Mouse (Mus musculus): ENCODE measurements around the gene Hsdl1. TPM values are rescaled to one million over a fixed set of nuclear protein-coding genes. Genes with fewer than 3 reads are reported as not detected.

The Hsdl1 gene
- polyA plus RNA-seq, 1 experiment = 29.9 TPM

- Histone ChIP-seq H3K27ac (ENCODE audit: insufficient read depth, low read length) (no peak overlapping the region), H3K36me3 (ENCODE audit: control insufficient read depth, insufficient read depth, low read length) (no peaks in the 10 kb centered on the region), H3K4me3 (ENCODE audit: extremely low read depth, insufficient read depth, insufficient read length) (no peak overlapping the region), H3K4me1 (ENCODE audit: control insufficient read depth, insufficient read depth, insufficient read length) (no peaks in the 10 kb centered on the region), H3K27me3 (ENCODE audit: control insufficient read depth, insufficient read depth, low read length) (no peaks in the 10 kb centered on the region)
- DNase-seq (ENCODE audit: low read depth in 1 of 2, low spot score in 2 of 2) = no peak
- 69% methylated on average over 5 of the region's 5 CpGs for WGBS
- TF ChIP-seq POLR2A (IDR thresholded peaks at IDR 0.05; ENCODE audit: low read depth, low read length) (no peak), CTCF (IDR thresholded peaks at IDR 0.05; ENCODE audit: extremely low read depth, insufficient read depth, insufficient read length, insufficient replicate concordance) (no peak)
Observed at GRCm38 (mm10) chr8:119618887-119619286, 43.9 kb upstream of the Hsdl1 start.

GRCm38 (mm10) chr8:119617586-119617985 is 42.6 kb upstream of the Hsdl1 start:
- H3K4me3 ChIP-seq (ENCODE audit: extremely low read depth, insufficient read depth, insufficient read length) = no peak overlapping the region
- 84% methylated on average over 5 of the region's 5 CpGs for WGBS

DNA sequence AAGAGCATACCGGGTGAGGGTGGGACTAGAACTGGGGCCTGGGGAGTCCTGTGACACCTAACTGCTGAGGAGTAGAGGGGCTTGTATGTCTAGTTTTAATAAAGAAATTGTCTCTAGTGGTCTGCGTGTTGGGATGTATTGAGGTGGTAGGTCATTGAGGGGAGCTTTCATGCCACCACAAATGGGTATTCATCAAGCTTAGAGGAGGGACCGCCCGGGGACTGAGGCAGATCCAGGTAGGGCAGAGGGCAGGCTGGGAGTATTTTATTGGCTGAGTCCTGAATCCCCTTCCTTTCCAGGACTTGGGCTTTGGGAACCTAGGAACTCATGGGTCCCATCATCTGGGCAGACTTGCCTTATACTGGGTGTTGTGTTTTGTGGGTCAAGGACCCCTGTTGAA is 41.8 kb upstream of the Hsdl1 start:
- 90% methylated on average over 4 of the region's 4 CpGs for WGBS
- H3K4me1 ChIP-seq (ENCODE audit: control insufficient read depth, insufficient read depth, insufficient read length) = no peaks in the 10 kb centered on the region
- H3K27ac ChIP-seq (ENCODE audit: insufficient read depth, low read length) = no peak overlapping the region
- DNase-seq (ENCODE audit: low read depth in 1 of 2, low spot score in 2 of 2) = no peak
- no peak overlapping the region for H3K4me3 ChIP-seq (ENCODE audit: extremely low read depth, insufficient read depth, insufficient read length)
- no peaks in the 10 kb centered on the region for H3K36me3 ChIP-seq (ENCODE audit: control insufficient read depth, insufficient read depth, low read length)
- H3K27me3 ChIP-seq (ENCODE audit: control insufficient read depth, insufficient read depth, low read length) = no peaks in the 10 kb centered on the region
- TF ChIP-seq CTCF (IDR thresholded peaks at IDR 0.05; ENCODE audit: extremely low read depth, insufficient read depth, insufficient read length, insufficient replicate concordance) (no peak), POLR2A (IDR thresholded peaks at IDR 0.05; ENCODE audit: low read depth, low read length) (no peak)

More at GRCm38 (mm10) chr8:119617586-119617985, 42.6 kb upstream of the Hsdl1 start:
- no peaks in the 10 kb centered on the region for H3K4me1 ChIP-seq (ENCODE audit: control insufficient read depth, insufficient read depth, insufficient read length)
- H3K27me3 ChIP-seq (ENCODE audit: control insufficient read depth, insufficient read depth, low read length) = no peaks in the 10 kb centered on the region
- TF ChIP-seq CTCF (IDR thresholded peaks at IDR 0.05; ENCODE audit: extremely low read depth, insufficient read depth, insufficient read length, insufficient replicate concordance) = no peak
- no peak for TF ChIP-seq POLR2A (IDR thresholded peaks at IDR 0.05; ENCODE audit: low read depth, low read length)
- no peaks in the 10 kb centered on the region for H3K36me3 ChIP-seq (ENCODE audit: control insufficient read depth, insufficient read depth, low read length)
- no peak overlapping the region for H3K27ac ChIP-seq (ENCODE audit: insufficient read depth, low read length)
- no peak for DNase-seq (ENCODE audit: low read depth in 1 of 2, low spot score in 2 of 2)

DNA sequence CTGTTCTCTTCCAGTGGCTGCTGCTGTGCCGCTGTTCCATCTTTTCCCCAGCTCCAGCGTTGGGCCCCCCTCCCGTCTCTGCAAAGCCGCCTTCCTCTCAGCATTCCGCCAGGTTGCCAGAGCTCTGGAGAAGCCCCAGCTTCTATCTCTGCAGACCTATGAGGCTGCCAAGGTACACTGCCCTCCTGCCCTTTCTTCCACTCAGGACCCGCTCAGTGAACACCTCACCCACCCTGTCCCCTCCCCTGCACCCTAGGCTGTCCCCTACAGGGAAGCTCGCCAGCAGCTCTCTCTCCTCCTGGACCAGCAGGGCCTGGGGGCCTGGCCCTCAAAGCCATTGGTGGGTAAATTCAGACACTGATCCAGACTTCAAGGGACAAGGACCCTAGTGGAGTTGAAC is 41.4 kb upstream of the Hsdl1 start:
- Histone ChIP-seq H3K4me3 (ENCODE audit: extremely low read depth, insufficient read depth, insufficient read length) (no peak overlapping the region), H3K4me1 (ENCODE audit: control insufficient read depth, insufficient read depth, insufficient read length) (no peaks in the 10 kb centered on the region), H3K27me3 (ENCODE audit: control insufficient read depth, insufficient read depth, low read length) (no peaks in the 10 kb centered on the region), H3K27ac (ENCODE audit: insufficient read depth, low read length) (no peak overlapping the region), H3K36me3 (ENCODE audit: control insufficient read depth, insufficient read depth, low read length) (no peaks in the 10 kb centered on the region)
- no peak for DNase-seq (ENCODE audit: low read depth in 1 of 2, low spot score in 2 of 2)
- TF ChIP-seq POLR2A (IDR thresholded peaks at IDR 0.05; ENCODE audit: low read depth, low read length) (no peak), CTCF (IDR thresholded peaks at IDR 0.05; ENCODE audit: extremely low read depth, insufficient read depth, insufficient read length, insufficient replicate concordance) (no peak)
- WGBS = 85% methylated on average over 7 of the region's 7 CpGs

- Histone ChIP-seq H3K4me1 (ENCODE audit: control insufficient read depth, insufficient read depth, insufficient read length) (no peaks in the 10 kb centered on the region), H3K36me3 (ENCODE audit: control insufficient read depth, insufficient read depth, low read length) (no peaks in the 10 kb centered on the region), H3K27me3 (ENCODE audit: control insufficient read depth, insufficient read depth, low read length) (no peaks in the 10 kb centered on the region), H3K27ac (ENCODE audit: insufficient read depth, low read length) (no peak overlapping the region), H3K4me3 (ENCODE audit: extremely low read depth, insufficient read depth, insufficient read length) (no peak overlapping the region)
- no peak for DNase-seq (ENCODE audit: low read depth in 1 of 2, low spot score in 2 of 2)
- TF ChIP-seq POLR2A (IDR thresholded peaks at IDR 0.05; ENCODE audit: low read depth, low read length) (no peak), CTCF (IDR thresholded peaks at IDR 0.05; ENCODE audit: extremely low read depth, insufficient read depth, insufficient read length, insufficient replicate concordance) (no peak)
- 85% methylated on average over 14 of the region's 14 CpGs for WGBS
Observed at GRCm38 (mm10) chr8:119615096-119615495, 40.1 kb upstream of the Hsdl1 start.

GRCm38 (mm10) chr8:119612471-119612870 is 37.5 kb upstream of the Hsdl1 start, which contains the start of gene Adad2:
TSS of gene Adad2 (plus strand) at chr8:119612747.
- Histone ChIP-seq H3K36me3 (ENCODE audit: control insufficient read depth, insufficient read depth, low read length) (no peaks in the 10 kb centered on the region), H3K4me3 (ENCODE audit: extremely low read depth, insufficient read depth, insufficient read length) (no peak within 1 kb of the TSS), H3K4me1 (ENCODE audit: control insufficient read depth, insufficient read depth, insufficient read length) (no peaks in the 10 kb centered on the region), H3K27ac (ENCODE audit: insufficient read depth, low read length) (no peak within 1 kb of the TSS), H3K27me3 (ENCODE audit: control insufficient read depth, insufficient read depth, low read length) (no peaks in the 10 kb centered on the region)
- 87% methylated on average over 26 of the region's 26 CpGs for WGBS
- DNase-seq (ENCODE audit: low read depth in 1 of 2, low spot score in 2 of 2) = no peak
- TF ChIP-seq CTCF (IDR thresholded peaks at IDR 0.05; ENCODE audit: extremely low read depth, insufficient read depth, insufficient read length, insufficient replicate concordance) (no peak), POLR2A (IDR thresholded peaks at IDR 0.05; ENCODE audit: low read depth, low read length) (no peak)

DNA sequence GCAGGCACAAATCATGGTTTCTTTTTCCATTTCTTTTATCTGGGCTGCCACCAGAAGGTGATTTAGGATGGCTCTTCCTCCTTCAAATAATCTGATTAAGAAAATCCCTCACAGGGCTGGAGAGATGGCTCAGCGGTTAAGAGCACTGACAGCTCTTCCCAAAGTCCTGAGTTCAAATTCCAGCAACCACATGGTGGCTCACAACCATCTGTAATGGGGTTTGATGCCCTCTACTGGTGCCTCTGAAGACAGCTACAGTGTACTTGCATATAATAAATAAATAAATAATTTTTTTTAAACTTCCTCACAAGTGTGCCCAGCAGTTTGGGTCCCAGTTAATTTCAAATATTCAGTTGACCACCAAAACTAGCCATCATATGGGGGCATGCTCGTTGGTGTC is 31.2 kb upstream of the Hsdl1 start:
- DNase-seq (ENCODE audit: low read depth in 1 of 2, low spot score in 2 of 2) = no peak
- H3K4me1 ChIP-seq (ENCODE audit: control insufficient read depth, insufficient read depth, insufficient read length) = peaks cover 7% of the 10 kb centered on the region; the same call in 1 of the 2 replicates
- TF ChIP-seq POLR2A (IDR thresholded peaks at IDR 0.05; ENCODE audit: low read depth, low read length) (no peak), CTCF (IDR thresholded peaks at IDR 0.05; ENCODE audit: extremely low read depth, insufficient read depth, insufficient read length, insufficient replicate concordance) (no peak)
- H3K27me3 ChIP-seq (ENCODE audit: control insufficient read depth, insufficient read depth, low read length) = no peaks in the 10 kb centered on the region
- H3K36me3 ChIP-seq (ENCODE audit: control insufficient read depth, insufficient read depth, low read length) = peaks cover 11% of the 10 kb centered on the region
- H3K27ac ChIP-seq (ENCODE audit: insufficient read depth, low read length) = no peak overlapping the region
- 86% methylated on average over 2 of the region's 2 CpGs for WGBS
- no peak overlapping the region for H3K4me3 ChIP-seq (ENCODE audit: extremely low read depth, insufficient read depth, insufficient read length)
